Mouse (Mus musculus): ENCODE results near the gene Slc52a3.

DNA sequence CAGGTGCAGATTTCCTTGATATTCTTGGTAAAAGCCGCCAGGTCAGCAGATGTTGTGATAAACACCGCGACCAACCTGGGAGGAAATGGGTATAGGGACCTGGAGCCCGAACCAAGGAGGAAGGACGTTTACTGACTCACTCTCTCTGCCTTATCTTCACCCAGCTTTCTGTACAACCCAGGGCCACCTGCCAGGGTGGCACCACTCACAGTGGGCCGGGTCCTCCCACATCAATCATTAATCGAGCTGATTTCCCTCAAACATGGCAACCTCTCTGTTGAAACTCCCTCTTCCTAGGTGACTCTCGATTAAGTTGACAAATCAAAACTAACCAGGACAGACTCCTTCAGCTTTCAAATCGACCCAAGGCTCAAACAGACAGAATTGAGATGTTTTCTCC lies 13.9 kb downstream of the Slc52a3 start:
- TF ChIP-seq POLR2A (IDR thresholded peaks at IDR 0.05; ENCODE audit: low read depth, low read length) (no peak), CTCF (IDR thresholded peaks at IDR 0.05; ENCODE audit: extremely low read depth, insufficient read depth, insufficient read length, insufficient replicate concordance) (no peak)
